Mouse (Mus musculus) CH12F3 (cell line): Measurements from ENCODE around the gene Gm7257.

Experiments
- in situ Hi-C: fragments of 300-500 bp; cut with MboI; formaldehyde crosslinking; loops from 2 replicates; pipeline ENCODE4 v1.14.3; 2020; ENCODE audit warnings: low sequenced_read_pairs

The Gm7257 gene

GRCm38 (mm10) chr9:36431584-36431983 is at the start of gene Gm7257:
Gm7257 (plus strand) TSS chr9:36431884.
- in situ Hi-C loops: loop anchor here (25.0 kb wide), 1 partner anchor 256 kb away; the partner anchor contains the start of gene Acrv1

DNA sequence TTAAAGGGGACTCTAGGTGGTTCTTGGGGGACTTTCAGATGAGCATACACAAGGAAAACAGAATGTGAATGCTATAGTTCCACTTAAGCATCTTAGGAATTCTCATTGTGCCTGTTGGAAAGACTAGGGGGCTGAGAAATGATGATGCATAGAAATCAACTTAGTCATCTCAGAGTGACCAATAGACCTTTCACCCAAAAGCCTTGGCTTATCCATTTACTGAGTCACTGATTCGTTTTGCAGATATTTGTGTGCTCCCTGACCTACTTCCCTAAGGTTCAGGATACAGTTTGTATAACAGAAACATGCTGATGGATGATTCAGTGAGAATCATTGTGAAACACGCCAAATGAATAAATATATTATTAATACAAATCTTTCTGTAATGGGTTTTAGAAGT is 28.7 kb upstream of the Gm7257 start:
- in situ Hi-C loops: no loop called here

- in situ Hi-C loops: loop anchor here (25.0 kb wide), 1 partner anchor 252 kb away; the partner anchor contains the start of gene Acrv1
Measured at GRCm38 (mm10) chr9:36435051-36435764, 3.5 kb downstream of the Gm7257 start.

DNA sequence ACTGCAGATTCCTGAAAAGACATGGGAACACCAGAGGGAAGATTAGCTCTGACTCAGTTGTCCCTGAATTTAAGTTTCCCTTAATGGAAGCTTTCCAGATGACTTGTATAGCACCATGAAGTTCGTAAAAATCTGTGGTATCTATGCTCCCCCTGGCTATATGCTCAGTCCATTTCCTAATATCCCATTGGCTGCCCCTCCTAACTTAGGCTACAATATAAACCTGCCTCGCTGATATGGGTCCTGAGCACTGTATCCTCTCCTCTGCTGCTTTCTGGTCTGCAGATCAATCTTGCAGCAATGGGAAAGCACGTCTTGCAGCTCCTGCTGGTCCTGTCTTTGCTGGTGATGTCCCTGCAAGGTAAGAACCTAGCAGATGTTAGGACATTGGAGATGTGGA is 43.7 kb downstream of the Gm7257 start, which contains the start of gene Gm9513:
Gm9513 (plus strand) TSS at position 301 of the 400 bp plus-strand sequence.
- in situ Hi-C loops: no loop called here
